Mouse (Mus musculus) hindbrain, embryonic 11.5 days (tissue): ENCODE measurements around the gene Kif26a. TPM values are rescaled to one million over a fixed set of nuclear protein-coding genes. Genes with fewer than 3 reads are reported as not detected.

ENCODE experiments used
- ATAC-seq: fragments of 200-750 bp; cut with Nextera tagmentation; 2 replicates; pipeline ENCODE4 v1.8.0; 2017; ENCODE audit warnings: mild to moderate bottlenecking, moderate TSS enrichment, moderate library complexity; ENCODE audit not compliant: low FRiP score
- DNase-seq: peaks from one replicate; pipeline ENCODE4 v3.0.0-alpha.2; 2015; ENCODE audit warnings: low spot score
- H3K27ac ChIP-seq: fragments of 300-500 bp; sonication (generic); 2 replicates; pipeline ENCODE4 v1.5.1; 2014; ENCODE audit warnings: mild to moderate bottlenecking, low read depth, low read length
- H3K27me3 ChIP-seq: fragments of 300-500 bp; sonication (generic); 2 replicates; pipeline ENCODE4 v1.6.1; 2014; ENCODE audit warnings: mild to moderate bottlenecking, low read length, moderate library complexity, mixed read lengths; ENCODE audit not compliant: control insufficient read depth, insufficient read depth
- H3K36me3 ChIP-seq: fragments of 300-500 bp; sonication (generic); 2 replicates; pipeline ENCODE4 v1.6.1; 2014; ENCODE audit warnings: mild to moderate bottlenecking, low read length, moderate library complexity, mixed read lengths; ENCODE audit not compliant: control insufficient read depth, insufficient read depth
- H3K4me1 ChIP-seq: fragments of 300-500 bp; sonication (generic); replicated peaks from 2 replicates; pipeline ENCODE4 v1.6.1; 2014; ENCODE audit warnings: low read length, mixed read lengths; ENCODE audit not compliant: control insufficient read depth, insufficient read depth
- H3K4me2 ChIP-seq: fragments of 300-500 bp; sonication (generic); replicated peaks from 2 replicates; pipeline ENCODE4 v1.6.1; 2014; ENCODE audit warnings: mild to moderate bottlenecking, low read depth, low read length
- H3K4me3 ChIP-seq: fragments of 300-500 bp; sonication (generic); 2 replicates; pipeline ENCODE4 v1.5.1; 2014; ENCODE audit warnings: low read depth, low read length
- H3K9ac ChIP-seq: fragments of 300-500 bp; sonication (generic); 2 replicates; pipeline ENCODE4 v1.6.1; 2014; ENCODE audit warnings: low read depth, low read length
- H3K9me3 ChIP-seq: fragments of 300-500 bp; sonication (generic); 2 replicates; pipeline ENCODE4 v1.6.1; 2016; ENCODE audit warnings: low read length; ENCODE audit not compliant: control insufficient read depth
- WGBS: fragments of 180-500 bp; shearing (Covaris S2); extraction: QIAGEN DNeasy Blood & Tissue Kit; methylation state at CpG from one replicate; pipeline ENCODE4 v1.1.7; 2014; 5-methylcytosine and 5-hydroxymethylcytosine counted together
- microRNA counts: library from miRNA; unstranded; fragments of <30 nt; microRNA quantifications from one replicate; lab custom pipeline; 2015
- polyA plus RNA-seq: library from polyadenylated mRNA; unstranded; fragments of >200 nt; fragmentation: Nextera tagmentation; extraction: Ambion mirVana; gene quantifications from 2 replicates; pipeline ENCODE4 v1.2.1, GENCODE M21; 2014

Gene Kif26a
- polyA plus RNA-seq, 1 experiment from 2014 or later, result 2.2 TPM

- peak; percentile 91 for ATAC-seq
- H3K9me3 ChIP-seq, result no peaks in the 10 kb centered on the region
- peak; percentile 82 for DNase-seq
- no peak overlapping the region for H3K4me3 ChIP-seq
- WGBS, result 12% methylated on average over 19 of the region's 19 CpGs
- H3K27me3 ChIP-seq, result peaks cover 2% of the 10 kb centered on the region; the same call in 1 of the 2 replicates
- H3K27ac ChIP-seq, result peak overlapping the region; percentile 77
- no peaks in the 10 kb centered on the region for H3K36me3 ChIP-seq
- peak overlapping the region; percentile 8; the same call in 1 of the 2 replicates for H3K9ac ChIP-seq
- peaks cover 15% of the 10 kb centered on the region for H3K4me1 ChIP-seq
- peak overlapping the region; percentile 25; the same call in 1 of the 2 replicates for H3K4me2 ChIP-seq
Measured at GRCm38 (mm10) chr12:112221754-112222439, 75.9 kb downstream of the Kif26a start.

DNA sequence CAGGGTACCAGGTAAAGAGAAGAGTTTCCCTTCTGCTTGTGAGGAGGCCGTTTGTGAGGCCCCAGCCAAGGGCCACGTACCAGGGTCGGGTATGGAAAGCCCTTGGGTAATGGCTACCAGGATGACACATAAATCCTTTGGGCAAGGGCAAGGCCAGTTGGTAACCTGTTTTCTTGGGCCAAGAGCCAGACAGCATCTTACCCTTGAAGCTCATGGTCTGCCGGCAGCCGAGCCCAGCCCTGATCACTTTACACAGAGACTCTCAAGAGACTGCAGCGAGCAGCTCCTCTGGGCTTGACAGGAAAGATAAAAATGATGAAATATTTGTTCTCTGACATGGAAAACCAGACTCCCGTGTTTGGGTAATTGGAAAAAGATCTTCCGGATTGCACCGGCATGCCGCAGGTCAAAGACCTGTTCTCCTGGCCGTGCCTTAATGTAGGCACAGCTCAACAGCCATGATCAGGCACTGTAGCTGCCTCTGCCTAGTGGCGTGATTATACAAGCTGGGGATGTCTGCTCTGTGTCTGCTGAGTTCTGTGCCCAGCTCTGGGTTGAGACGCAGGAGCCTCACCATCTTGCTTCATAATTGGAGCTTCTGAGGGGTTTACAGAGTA is 77.8 kb downstream of the Kif26a start:
- Histone ChIP-seq H3K4me2 (no peak overlapping the region), H3K4me3 (no peak overlapping the region), H3K36me3 (no peaks in the 10 kb centered on the region), H3K9me3 (no peaks in the 10 kb centered on the region), H3K27ac (no peak overlapping the region), H3K27me3 (peaks cover 2% of the 10 kb centered on the region; the same call in 1 of the 2 replicates), H3K9ac (no peak overlapping the region), H3K4me1 (peaks cover 15% of the 10 kb centered on the region)
- DNase-seq (no peak), ATAC-seq (no peak)
- 78% methylated on average over 13 of the region's 13 CpGs for WGBS

DNA sequence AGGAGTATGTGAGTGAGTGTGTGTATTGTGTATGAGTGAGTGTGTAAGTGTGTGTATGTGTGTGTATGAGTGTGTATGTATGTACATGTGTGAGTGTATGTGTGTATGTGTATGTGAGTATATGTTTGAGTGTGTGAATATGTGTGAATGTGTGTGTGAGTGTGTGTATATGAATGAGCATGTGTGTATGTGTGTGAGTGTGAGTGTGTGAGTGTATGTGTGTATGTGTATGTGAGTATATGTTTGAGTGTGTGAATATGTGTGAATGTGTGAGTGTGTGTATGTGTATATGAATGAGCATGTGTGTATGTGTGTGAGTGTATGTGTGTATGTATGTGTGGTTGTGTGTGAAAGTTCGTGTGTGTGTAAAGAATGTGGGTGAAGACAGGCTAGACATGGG is 80.2 kb downstream of the Kif26a start:
- Histone ChIP-seq H3K9ac (no peak overlapping the region), H3K4me1 (peaks cover 10% of the 10 kb centered on the region), H3K36me3 (no peaks in the 10 kb centered on the region), H3K27me3 (peaks cover 2% of the 10 kb centered on the region; the same call in 1 of the 2 replicates), H3K27ac (no peak overlapping the region), H3K4me3 (no peak overlapping the region), H3K9me3 (no peaks in the 10 kb centered on the region), H3K4me2 (no peak overlapping the region)
- DNase-seq, result no peak
- WGBS, result 83% methylated on average over 1 of the region's 1 CpGs
- ATAC-seq, result no peak

DNA sequence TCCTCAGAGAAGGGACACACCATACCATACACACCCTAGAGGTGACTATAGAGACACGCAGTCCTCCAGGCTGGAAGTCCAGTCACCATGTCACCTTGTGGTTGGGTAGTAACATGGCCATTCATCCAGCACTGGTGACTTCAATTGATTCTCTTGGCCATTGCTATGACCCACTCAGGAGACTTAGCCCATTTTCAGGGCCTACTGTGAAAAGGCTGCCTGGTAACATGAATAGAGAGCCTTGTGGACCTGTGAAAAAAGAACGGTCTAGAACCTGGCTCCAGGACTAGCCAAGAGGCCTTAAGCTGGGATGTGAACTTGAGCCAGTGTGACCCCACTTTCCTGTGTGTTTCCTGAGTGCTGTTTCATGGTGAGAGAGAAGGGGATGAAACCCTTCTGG is 80.6 kb downstream of the Kif26a start:
- no peaks in the 10 kb centered on the region for H3K9me3 ChIP-seq
- ATAC-seq, result no peak
- DNase-seq, result no peak
- H3K4me3 ChIP-seq, result no peak overlapping the region
- peaks cover 8% of the 10 kb centered on the region for H3K4me1 ChIP-seq
- H3K36me3 ChIP-seq, result no peaks in the 10 kb centered on the region
- peaks cover 2% of the 10 kb centered on the region; the same call in 1 of the 2 replicates for H3K27me3 ChIP-seq
- H3K4me2 ChIP-seq, result no peak overlapping the region
- 88% methylated on average over 2 of the region's 2 CpGs for WGBS
- H3K9ac ChIP-seq, result no peak overlapping the region
- H3K27ac ChIP-seq, result no peak overlapping the region

DNA sequence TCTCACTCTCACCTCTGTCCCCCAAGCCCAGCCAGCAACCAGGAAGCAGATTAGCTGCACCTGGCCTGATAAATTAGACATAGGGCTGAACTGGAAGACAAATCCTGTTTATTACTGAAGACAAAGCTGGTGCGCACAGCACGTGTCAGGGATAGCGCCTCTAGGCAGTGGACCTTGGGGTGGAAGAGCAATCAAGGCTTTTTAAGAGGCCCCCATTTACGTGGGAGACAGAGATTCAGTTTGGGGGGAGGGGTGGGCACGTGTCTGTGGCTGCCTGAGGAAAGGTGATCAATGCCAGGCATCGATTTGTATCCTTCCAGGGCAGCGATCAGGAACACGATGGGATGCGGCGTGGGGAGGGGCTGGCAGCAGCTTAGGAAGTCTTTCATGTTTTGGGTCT is 83.1 kb downstream of the Kif26a start:
- H3K27ac ChIP-seq, result no peak overlapping the region
- H3K4me2 ChIP-seq, result no peak overlapping the region

GRCm38 (mm10) chr12:112230196-112230595 is 84.2 kb downstream of the Kif26a start:
- Histone ChIP-seq H3K4me1 (no peaks in the 10 kb centered on the region), H3K27me3 (no peaks in the 10 kb centered on the region), H3K36me3 (no peaks in the 10 kb centered on the region), H3K4me3 (no peak overlapping the region), H3K9ac (no peak overlapping the region), H3K27ac (no peak overlapping the region), H3K4me2 (no peak overlapping the region), H3K9me3 (no peaks in the 10 kb centered on the region)
- DNase-seq, result no peak
- WGBS, result 79% methylated on average over 2 of the region's 2 CpGs
- ATAC-seq, result no peak

More for the DNA sequence above, 83.1 kb downstream of the Kif26a start:
- Histone ChIP-seq H3K4me1 (no peaks in the 10 kb centered on the region), H3K9ac (no peak overlapping the region), H3K27me3 (0 out of 2 replicates have a peak, but pooled peaks cover 2% of the 10 kb centered on the region), H3K4me3 (no peak overlapping the region), H3K36me3 (no peaks in the 10 kb centered on the region), H3K9me3 (no peaks in the 10 kb centered on the region)
- 69% methylated on average over 10 of the region's 10 CpGs for WGBS
- ATAC-seq (no peak), DNase-seq (no peak)

MicroRNAs within 50 kb of the gene (microRNA counts, 519-probe panel; counts per million panel counts)
- 4,299 counts per million, percentile 45 among the panel's probes with 10 or more counts for microRNA mmu-miR-203 (lab: Ali Mortazavi, UCI)

Other genes with a start within 250 kb of the Kif26a start
- 8.3 and 9.5 TPM in 2 replicates for gene Ppp1r13b, start 238.1 kb upstream of the Kif26a start, polyA plus RNA-seq
- 582 and 583 TPM in 2 replicates for gene Atp5mpl, start 179.2 kb upstream of the Kif26a start, polyA plus RNA-seq
- 0.37 and 0.81 TPM in 2 replicates for gene Tdrd9, start 174.6 kb upstream of the Kif26a start, polyA plus RNA-seq
- not detected in 2 replicates for gene Rd3l, start 164.9 kb upstream of the Kif26a start, polyA plus RNA-seq
- 0.52 and 0.65 TPM in 2 replicates for gene Aspg, start 39.5 kb upstream of the Kif26a start, polyA plus RNA-seq